Mouse (Mus musculus) cortical plate, adult 2 months (tissue): ENCODE data around the gene Bsg. TPM values are rescaled to one million over a fixed set of nuclear protein-coding genes. Genes with fewer than 3 reads are reported as not detected.

ENCODE experiments used
- H3K27ac ChIP-seq: fragments of 200-500 bp; 2 replicates; pipeline ENCODE4 v1.5.1; 2012; ENCODE audit warnings: low read length, control low read depth, inconsistent platforms; ENCODE audit not compliant: insufficient read depth
- H3K4me1 ChIP-seq: fragments of 200-500 bp; 2 replicates; pipeline ENCODE4 v1.6.1; 2011; ENCODE audit warnings: low read length; ENCODE audit not compliant: control insufficient read depth, insufficient read depth
- H3K4me3 ChIP-seq: fragments of 200-500 bp; 2 replicates; pipeline ENCODE4 v1.5.1; 2011; ENCODE audit warnings: mild to moderate bottlenecking, low read length, control low read depth; ENCODE audit not compliant: insufficient read depth
- CTCF ChIP-seq: fragments of 200-500 bp; IDR thresholded peaks from 2 replicates; pipeline ENCODE4 v1.5.1; 2011; ENCODE audit warnings: mild to moderate bottlenecking, control low read depth, low read length; ENCODE audit not compliant: insufficient read depth; ENCODE audit errors: extremely low read depth
- POLR2A ChIP-seq: fragments of 200-500 bp; IDR thresholded peaks from 2 replicates; pipeline ENCODE4 v1.6.1; 2011; ENCODE audit warnings: mild to moderate bottlenecking, low read length, control low read depth; ENCODE audit not compliant: insufficient read depth; ENCODE audit errors: extremely low read depth
- polyA plus RNA-seq: library from polyadenylated mRNA; depleted of rRNA; stranded (reverse); fragments of >200 nt; gene quantifications from 2 replicates; pipeline ENCODE4 v1.2.3, GENCODE M21; 2012

Gene Bsg
- polyA plus RNA-seq, 1 experiment = 1,074 TPM

DNA sequence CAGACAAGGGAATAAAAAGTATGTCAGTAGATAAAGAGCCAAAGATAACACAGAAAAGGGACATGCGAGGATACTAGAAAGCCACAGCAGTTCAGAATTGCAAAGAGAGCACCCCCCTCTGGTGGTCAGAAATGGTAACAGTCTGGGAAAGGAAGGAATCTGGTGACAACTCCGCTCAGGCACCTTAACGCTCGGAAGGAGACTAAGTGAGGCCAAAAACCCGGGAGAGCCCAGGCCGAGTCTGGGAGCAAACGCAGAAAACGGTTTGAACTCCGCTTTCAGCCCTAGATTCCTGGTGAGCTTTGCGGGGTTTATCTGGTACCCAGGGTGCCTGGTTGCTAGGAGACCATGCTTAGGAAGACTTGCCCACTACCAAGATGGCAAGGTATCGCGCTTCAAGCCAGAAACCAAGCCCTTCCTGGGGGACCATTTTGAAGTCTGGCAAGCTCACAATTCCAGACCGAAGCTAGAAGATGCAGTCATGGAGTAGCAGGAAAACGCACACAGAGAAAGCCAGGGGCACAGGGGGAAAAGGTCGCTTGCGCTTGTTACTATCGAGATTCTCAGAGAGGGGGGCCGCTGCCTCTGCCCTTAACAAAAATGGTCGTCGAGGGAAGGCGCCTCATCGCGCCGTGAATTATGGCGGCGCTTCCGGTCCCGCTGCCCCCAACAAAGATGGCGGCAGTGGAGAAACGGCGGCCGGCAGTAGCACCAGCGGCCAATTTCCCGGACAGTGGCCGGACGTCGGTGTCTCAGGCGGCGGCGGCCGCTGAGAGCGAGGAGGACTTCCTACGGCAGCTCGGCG lies 35.3 kb upstream of the Bsg start, which contains the start of gene Tpgs1:
Tpgs1 (plus strand) TSS at position 599 of the 805 bp plus-strand sequence.
- Histone ChIP-seq H3K4me3 (peak within 1 kb of the TSS; percentile 45), H3K4me1 (peaks cover 8% of the 10 kb centered on the region), H3K27ac (peak within 1 kb of the TSS; percentile 87)
- TF ChIP-seq POLR2A (0 out of 2 replicates have a peak, but pooled peaks have one; percentile 41), CTCF (peak; percentile 85)

DNA sequence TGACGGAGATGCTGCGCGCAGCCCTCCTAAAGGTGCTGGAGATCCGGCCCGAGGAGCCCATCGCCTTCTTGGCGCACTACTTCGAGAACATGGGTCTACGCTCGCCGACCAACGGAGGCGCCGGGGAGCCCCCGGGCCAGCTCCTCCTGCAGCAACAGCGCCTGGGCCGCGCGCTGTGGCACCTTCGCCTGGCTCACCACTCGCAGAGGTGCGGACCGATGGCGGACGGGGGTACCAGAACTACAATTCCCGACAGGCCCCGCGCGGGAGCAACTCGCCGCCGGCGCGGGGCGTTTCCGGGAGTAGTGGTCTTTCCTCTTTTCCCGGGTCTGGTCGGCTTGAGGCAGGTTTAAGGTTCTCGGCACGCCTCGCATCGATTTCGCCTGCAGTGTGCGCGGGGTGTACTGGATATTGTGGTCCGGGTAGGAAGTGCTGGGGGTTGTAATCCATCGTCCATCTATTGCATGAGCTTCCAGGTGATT lies 34.7 kb upstream of the Bsg start:
- TF ChIP-seq POLR2A (no peak), CTCF (no peak)
- H3K4me1 ChIP-seq = peaks cover 8% of the 10 kb centered on the region
- peak overlapping the region; percentile 45 for H3K4me3 ChIP-seq
- H3K27ac ChIP-seq = peak overlapping the region; percentile 87

- TF ChIP-seq CTCF (no peak), POLR2A (no peak)
- H3K27ac ChIP-seq = no peak overlapping the region
- peak overlapping the region; percentile 45 for H3K4me3 ChIP-seq
- peaks cover 8% of the 10 kb centered on the region for H3K4me1 ChIP-seq
Observed at GRCm38 (mm10) chr10:79670071-79670888, 34.0 kb upstream of the Bsg start.

DNA sequence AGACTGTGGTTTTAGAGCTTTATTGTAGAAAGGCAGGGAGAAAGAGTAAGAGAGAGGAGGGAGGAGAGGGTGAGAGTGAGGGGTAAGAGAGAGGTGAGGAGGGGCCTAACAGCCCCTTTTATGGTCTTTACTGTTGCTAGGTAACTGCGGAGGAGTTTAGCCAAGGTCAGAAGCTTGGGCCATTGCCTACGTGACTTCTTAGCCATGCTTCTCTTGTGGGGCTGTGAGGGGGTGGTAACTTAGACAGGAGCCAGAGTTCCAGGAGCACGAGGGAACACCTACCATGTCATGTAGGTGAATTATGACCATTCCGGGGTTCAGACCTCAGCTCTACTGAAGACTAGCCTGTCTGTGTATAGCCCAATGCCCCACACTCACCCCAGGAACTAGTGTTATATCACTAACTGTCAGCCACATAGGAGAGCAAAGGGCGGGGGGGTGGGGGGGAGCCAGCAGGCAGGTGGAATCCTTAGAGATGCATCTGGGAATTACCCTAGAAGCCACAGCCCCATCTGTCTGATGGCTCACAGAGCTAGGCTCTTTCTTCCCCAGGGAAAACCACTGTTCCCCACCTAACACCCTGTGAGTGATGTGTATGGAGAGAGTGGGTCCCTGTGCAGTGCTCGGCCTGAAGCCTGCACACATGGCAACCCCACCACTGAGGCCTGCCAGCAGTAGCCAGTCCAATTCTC lies 32.7 kb upstream of the Bsg start:
- Histone ChIP-seq H3K4me3 (no peak overlapping the region), H3K4me1 (peaks cover 8% of the 10 kb centered on the region), H3K27ac (no peak overlapping the region)
- no peak for TF ChIP-seq CTCF
- TF ChIP-seq POLR2A = no peak

DNA sequence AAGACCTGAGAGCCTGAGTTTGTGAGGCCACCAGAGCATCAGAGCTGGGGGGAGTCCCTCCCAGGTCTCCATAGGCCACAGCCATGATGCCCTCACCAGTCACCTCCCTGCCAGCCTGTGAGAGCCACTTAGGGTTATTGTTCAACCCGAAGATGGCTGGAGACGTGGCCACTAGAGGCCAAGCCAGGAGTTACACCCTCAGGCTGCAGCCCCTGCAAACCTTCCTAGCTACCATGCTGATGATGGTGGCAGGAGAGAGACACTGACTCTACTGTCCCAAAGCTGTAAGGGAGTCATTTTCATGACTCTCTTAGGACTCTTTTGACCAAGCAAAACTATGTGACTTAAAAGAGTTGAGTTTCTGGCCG lies 32.2 kb upstream of the Bsg start:
- Histone ChIP-seq H3K27ac (no peak overlapping the region), H3K4me3 (no peak overlapping the region), H3K4me1 (peaks cover 8% of the 10 kb centered on the region)
- TF ChIP-seq POLR2A = no peak

- no peak overlapping the region for H3K4me3 ChIP-seq
- no peak for TF ChIP-seq CTCF
- no peak for TF ChIP-seq POLR2A
- peaks cover 8% of the 10 kb centered on the region for H3K4me1 ChIP-seq
- no peak overlapping the region for H3K27ac ChIP-seq
Observed at GRCm38 (mm10) chr10:79673054-79673453, 31.2 kb upstream of the Bsg start.

DNA sequence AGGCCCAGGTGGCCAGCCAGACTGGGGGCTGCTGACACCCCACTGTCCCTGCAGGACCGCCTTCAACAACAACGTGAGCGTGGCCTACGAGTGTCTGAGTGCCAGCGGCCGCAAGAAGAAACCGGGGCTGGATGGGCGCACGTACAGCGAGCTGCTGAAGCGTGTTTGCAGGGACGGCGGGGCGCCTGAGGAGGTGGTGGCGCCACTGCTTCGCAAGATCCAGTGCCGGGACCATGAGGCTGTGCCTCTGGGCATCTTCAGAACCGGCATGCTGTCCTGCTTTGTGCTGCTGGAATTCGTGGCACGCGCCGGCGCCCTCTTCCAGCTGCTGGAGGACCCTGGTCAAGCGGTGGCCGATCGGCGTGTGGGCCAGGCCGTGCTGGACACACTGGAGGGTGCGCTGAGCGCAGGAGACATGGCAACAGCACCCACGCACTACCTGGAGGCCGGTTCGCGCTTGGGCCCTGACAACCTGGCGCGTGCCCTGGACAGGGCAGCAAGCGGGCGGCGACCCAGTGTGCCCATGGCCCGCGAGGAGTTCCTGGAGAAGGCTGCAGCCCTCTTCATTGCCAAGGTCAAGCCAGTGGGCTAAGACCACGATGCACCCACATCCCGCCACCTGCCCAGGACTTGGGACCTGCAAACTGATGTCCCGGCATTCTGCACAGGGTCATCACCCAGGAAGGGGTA lies 28.8 kb upstream of the Bsg start:
- TF ChIP-seq POLR2A (no peak), CTCF (no peak)
- H3K27ac ChIP-seq = no peak overlapping the region
- peaks cover 5% of the 10 kb centered on the region for H3K4me1 ChIP-seq
- H3K4me3 ChIP-seq = no peak overlapping the region

GRCm38 (mm10) chr10:79680606-79681495 lies 23.4 kb upstream of the Bsg start:
- no peaks in the 10 kb centered on the region; the same call in 1 of the 2 replicates for H3K4me1 ChIP-seq
- H3K4me3 ChIP-seq = peak overlapping the region; percentile 33
- TF ChIP-seq CTCF (no peak), POLR2A (no peak)
- H3K27ac ChIP-seq = peak overlapping the region; percentile 25; the same call in 1 of the 2 replicates
